Mouse (Mus musculus): ENCODE measurements around the gene Zkscan5. TPM values are rescaled to one million over a fixed set of nuclear protein-coding genes. Genes with fewer than 3 reads are reported as not detected.
A peak's percentile ranks its signal among the peaks of the same experiment; 100 is the strongest.
"Not testable (repeated sequence)": the region's sequence is repeated elsewhere in the genome, so short reads cannot be mapped to it uniquely, and the experiment has no call there.

The Zkscan5 gene
- polyA plus RNA-seq, 1 experiment from 2014 or later = 13.6 TPM

GRCm38 (mm10) chr5:145191962-145192361 is 12.4 kb upstream of the Zkscan5 start, which contains the start of gene Atp5j2:
Gene Atp5j2, minus strand, starts transcription at chr5:145192062.
- H3K36me3 ChIP-seq = peaks cover 44% of the 10 kb centered on the region

GRCm38 (mm10) chr5:145200387-145200786 is 4.0 kb upstream of the Zkscan5 start:
- Histone ChIP-seq H3K36me3 (peaks cover 20% of the 10 kb centered on the region), H3K4me1 (peaks cover 16% of the 10 kb centered on the region), H3K27me3 (no peaks in the 10 kb centered on the region), H3K9me3 (no peaks in the 10 kb centered on the region), H3K4me3 (peak overlapping the region; percentile 81), H3K9ac (no peak overlapping the region), H3K4me2 (0 out of 2 replicates have a peak overlapping the region, but pooled peaks have one; percentile 93), H3K27ac (no peak overlapping the region)
- ATAC-seq (ENCODE audit: insufficient number of reproducible peaks, low FRiP score, low TSS enrichment, low read depth) = no peak
- WGBS = 77% methylated on average over 7 of the region's 7 CpGs

More at GRCm38 (mm10) chr5:145191962-145192361, 12.4 kb upstream of the Zkscan5 start, which contains the start of gene Atp5j2:
- no peak for ATAC-seq (ENCODE audit: insufficient number of reproducible peaks, low FRiP score, low TSS enrichment, low read depth)
- peak within 1 kb of the TSS; percentile 70 for H3K4me2 ChIP-seq
- H3K4me3 ChIP-seq = peak within 1 kb of the TSS; percentile 79
- WGBS = 90% methylated on average over 2 of the region's 2 CpGs
- H3K9ac ChIP-seq = peak within 1 kb of the TSS; percentile 82
- H3K27ac ChIP-seq = peak within 1 kb of the TSS; percentile 89
- no peaks in the 10 kb centered on the region for H3K27me3 ChIP-seq
- H3K4me1 ChIP-seq = peaks cover 18% of the 10 kb centered on the region
- no peaks in the 10 kb centered on the region for H3K9me3 ChIP-seq

- ATAC-seq (ENCODE audit: insufficient number of reproducible peaks, low FRiP score, low TSS enrichment, low read depth) = no peak
- H3K9me3 ChIP-seq = no peaks in the 10 kb centered on the region
- no peaks in the 10 kb centered on the region for H3K27me3 ChIP-seq
- H3K9ac ChIP-seq = peak within 1 kb of the TSS; percentile 81
- peak within 1 kb of the TSS; percentile 77 for H3K27ac ChIP-seq
- H3K4me1 ChIP-seq = peaks cover 24% of the 10 kb centered on the region
- peaks cover 9% of the 10 kb centered on the region for H3K36me3 ChIP-seq
- H3K4me3 ChIP-seq = peak within 1 kb of the TSS; percentile 81
- 2% methylated on average over 37 of the region's 37 CpGs for whole genome bisulfite sequencing
- peak within 1 kb of the TSS; percentile 93 for H3K4me2 ChIP-seq
These were observed 2.9 kb upstream of the Zkscan5 start, which contains the start of gene Zkscan14 for GRCm38 (mm10) chr5:145201321-145201991. Gene Zkscan14, minus strand, starts transcription at chr5:145201868.

- Histone ChIP-seq H3K4me2 (no peak overlapping the region), H3K27me3 (no peaks in the 10 kb centered on the region), H3K4me3 (no peak overlapping the region), H3K9ac (no peak overlapping the region), H3K4me1 (peaks cover 24% of the 10 kb centered on the region), H3K27ac (no peak overlapping the region), H3K36me3 (peaks cover 12% of the 10 kb centered on the region), H3K9me3 (no peaks in the 10 kb centered on the region)
- 53% methylated on average over 3 of the region's 3 CpGs for WGBS
- no peak for ATAC-seq (ENCODE audit: insufficient number of reproducible peaks, low FRiP score, low TSS enrichment, low read depth)
These were observed 1.9 kb upstream of the Zkscan5 start for GRCm38 (mm10) chr5:145202446-145202845.

GRCm38 (mm10) chr5:145205041-145205440 is 679 bp downstream of the Zkscan5 start:
- peaks cover 22% of the 10 kb centered on the region for H3K36me3 ChIP-seq
- peaks cover 24% of the 10 kb centered on the region for H3K4me1 ChIP-seq
- H3K27ac ChIP-seq = no peak overlapping the region
- H3K4me3 ChIP-seq = peak overlapping the region; percentile 64
- ATAC-seq (ENCODE audit: insufficient number of reproducible peaks, low FRiP score, low TSS enrichment, low read depth) = no peak
- no peaks in the 10 kb centered on the region for H3K27me3 ChIP-seq
- peak overlapping the region; percentile 5; the same call in 1 of the 2 replicates for H3K9ac ChIP-seq
- WGBS = 14% methylated on average over 9 of the region's 9 CpGs
- no peaks in the 10 kb centered on the region for H3K9me3 ChIP-seq
- H3K4me2 ChIP-seq = peak overlapping the region; percentile 64

GRCm38 (mm10) chr5:145207385-145207784 is 3.0 kb downstream of the Zkscan5 start:
- Histone ChIP-seq H3K27me3 (no peaks in the 10 kb centered on the region), H3K27ac (no peak overlapping the region), H3K4me2 (no peak overlapping the region), H3K4me1 (peaks cover 13% of the 10 kb centered on the region), H3K9ac (no peak overlapping the region), H3K9me3 (no peaks in the 10 kb centered on the region), H3K36me3 (peaks cover 44% of the 10 kb centered on the region), H3K4me3 (no peak overlapping the region)
- WGBS = 97% methylated on average over 6 of the region's 6 CpGs
- ATAC-seq (ENCODE audit: insufficient number of reproducible peaks, low FRiP score, low TSS enrichment, low read depth) = no peak

GRCm38 (mm10) chr5:145207954-145208353 is 3.6 kb downstream of the Zkscan5 start:
- H3K36me3 ChIP-seq = peaks cover 49% of the 10 kb centered on the region
- H3K9me3 ChIP-seq = no peaks in the 10 kb centered on the region
- no peak overlapping the region for H3K4me2 ChIP-seq
- no peaks in the 10 kb centered on the region for H3K27me3 ChIP-seq
- 86% methylated on average over 6 of the region's 6 CpGs for WGBS
- H3K9ac ChIP-seq = no peak overlapping the region
- ATAC-seq (ENCODE audit: insufficient number of reproducible peaks, low FRiP score, low TSS enrichment, low read depth) = no peak
- no peak overlapping the region for H3K4me3 ChIP-seq
- H3K27ac ChIP-seq = no peak overlapping the region
- peaks cover 13% of the 10 kb centered on the region for H3K4me1 ChIP-seq

- 46% methylated on average over 11 of the region's 11 CpGs for WGBS
- peaks cover 13% of the 10 kb centered on the region for H3K4me1 ChIP-seq
- H3K9me3 ChIP-seq; H3K9ac ChIP-seq; H3K4me3 ChIP-seq; H3K27me3 ChIP-seq; H3K27ac ChIP-seq; H3K4me2 ChIP-seq; ATAC-seq (ENCODE audit: insufficient number of reproducible peaks, low FRiP score, low TSS enrichment, low read depth): not testable (repeated sequence)
- peaks cover 54% of the 10 kb centered on the region for H3K36me3 ChIP-seq
These were observed 4.0 kb downstream of the Zkscan5 start for GRCm38 (mm10) chr5:145208391-145208790.

- Histone ChIP-seq H3K27ac (no peak overlapping the region), H3K36me3 (peaks cover 74% of the 10 kb centered on the region), H3K4me1 (no peaks in the 10 kb centered on the region), H3K9me3 (no peaks in the 10 kb centered on the region), H3K4me3 (no peak overlapping the region), H3K4me2 (no peak overlapping the region), H3K27me3 (no peaks in the 10 kb centered on the region), H3K9ac (no peak overlapping the region)
- ATAC-seq (ENCODE audit: insufficient number of reproducible peaks, low FRiP score, low TSS enrichment, low read depth) = no peak
- 95% methylated on average over 4 of the region's 4 CpGs for WGBS
These were observed 7.0 kb downstream of the Zkscan5 start for GRCm38 (mm10) chr5:145211340-145211739.

GRCm38 (mm10) chr5:145212216-145212615 is 7.9 kb downstream of the Zkscan5 start:
- H3K9ac ChIP-seq = no peak overlapping the region
- H3K4me3 ChIP-seq = no peak overlapping the region
- no peaks in the 10 kb centered on the region for H3K27me3 ChIP-seq
- H3K36me3 ChIP-seq = peaks cover 70% of the 10 kb centered on the region
- H3K9me3 ChIP-seq = no peaks in the 10 kb centered on the region
- H3K4me2 ChIP-seq = no peak overlapping the region
- 92% methylated on average over 4 of the region's 4 CpGs for WGBS
- ATAC-seq (ENCODE audit: insufficient number of reproducible peaks, low FRiP score, low TSS enrichment, low read depth) = no peak
- no peaks in the 10 kb centered on the region for H3K4me1 ChIP-seq
- H3K27ac ChIP-seq = no peak overlapping the region

- Histone ChIP-seq H3K9ac (no peak overlapping the region), H3K36me3 (peaks cover 70% of the 10 kb centered on the region), H3K27me3 (no peaks in the 10 kb centered on the region), H3K4me3 (no peak overlapping the region), H3K4me2 (no peak overlapping the region), H3K9me3 (no peaks in the 10 kb centered on the region), H3K4me1 (no peaks in the 10 kb centered on the region), H3K27ac (no peak overlapping the region)
- no peak for ATAC-seq (ENCODE audit: insufficient number of reproducible peaks, low FRiP score, low TSS enrichment, low read depth)
- WGBS = 86% methylated on average over 3 of the region's 3 CpGs
These were observed 9.1 kb downstream of the Zkscan5 start for GRCm38 (mm10) chr5:145213505-145213904.

GRCm38 (mm10) chr5:145214679-145215078 is 10.3 kb downstream of the Zkscan5 start:
- Histone ChIP-seq H3K4me3 (no peak overlapping the region), H3K36me3 (peaks cover 74% of the 10 kb centered on the region), H3K9me3 (no peaks in the 10 kb centered on the region), H3K4me1 (no peaks in the 10 kb centered on the region), H3K9ac (no peak overlapping the region), H3K27ac (no peak overlapping the region), H3K27me3 (no peaks in the 10 kb centered on the region), H3K4me2 (no peak overlapping the region)
- WGBS = 70% methylated on average over 4 of the region's 4 CpGs
- no peak for ATAC-seq (ENCODE audit: insufficient number of reproducible peaks, low FRiP score, low TSS enrichment, low read depth)

All from limb, embryonic 15.5 days (tissue).